Mouse (Mus musculus) 3T3-L1 (cell line): Measurements from ENCODE around the gene Sema3c.
"Not testable (repeated sequence)": the region's sequence is repeated elsewhere in the genome, so short reads cannot be mapped to it uniquely, and the experiment has no call there.

Source experiments
- DNase-seq: peaks from one replicate; pipeline ENCODE4 v3.0.0-alpha.2; 2015; ENCODE audit warnings: low read depth, low spot score

Gene Sema3c

DNA sequence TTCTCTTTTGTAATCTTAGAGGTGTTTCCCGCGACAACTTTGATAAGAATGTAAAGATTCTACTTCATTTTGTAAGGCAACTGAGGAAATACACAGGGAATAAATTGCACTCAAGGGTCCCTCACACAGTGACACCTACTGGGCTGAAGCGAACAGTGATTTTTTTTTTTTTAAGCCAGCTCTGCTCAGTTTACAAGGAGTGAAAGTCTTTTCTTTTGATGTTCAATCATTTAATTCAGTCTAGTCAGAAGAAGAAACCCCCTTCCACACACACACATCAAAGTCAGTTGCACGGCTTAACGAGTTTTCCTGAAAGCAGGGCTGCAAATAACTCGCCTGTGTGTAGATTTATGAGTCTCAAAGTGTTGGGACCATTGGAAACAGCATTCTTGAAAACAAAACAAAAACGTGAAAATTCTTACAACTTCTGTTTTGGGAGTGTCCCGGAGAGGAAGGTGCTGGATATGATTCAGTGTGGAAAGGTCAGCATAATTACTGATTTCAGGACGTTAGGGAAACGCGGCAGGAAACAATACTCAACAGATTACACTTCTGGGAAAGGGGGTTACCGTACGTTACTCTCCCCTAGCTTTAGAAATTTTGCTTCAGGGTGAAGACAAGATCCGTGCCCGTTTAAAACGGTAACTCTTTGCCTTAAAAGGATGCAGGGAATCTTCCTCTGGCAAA lies at the start of gene Sema3c:
TSS of gene Sema3c (plus strand) at position 588 of the 687 bp plus-strand sequence.
- DNase-seq, result peak; percentile 71

DNA sequence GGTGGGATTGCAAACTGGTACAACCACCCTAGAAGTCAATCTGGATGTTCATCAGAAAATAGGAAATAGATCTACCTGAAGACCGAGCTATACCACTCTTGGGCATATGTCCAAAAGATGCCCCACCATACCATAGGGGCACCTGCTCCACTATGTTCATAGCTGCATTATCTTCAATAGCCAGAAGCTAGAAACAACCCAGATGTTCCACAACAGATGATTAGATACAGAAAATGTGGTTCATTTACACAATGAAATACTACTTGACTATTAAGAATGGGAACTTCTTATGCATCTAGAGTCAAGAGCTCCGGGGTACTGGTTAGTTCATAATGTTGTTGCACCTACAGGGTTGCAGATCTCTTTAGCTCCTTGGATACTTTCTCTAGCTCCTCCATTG lies 42.9 kb upstream of the Sema3c start:
- DNase-seq, result not testable (repeated sequence)

DNA sequence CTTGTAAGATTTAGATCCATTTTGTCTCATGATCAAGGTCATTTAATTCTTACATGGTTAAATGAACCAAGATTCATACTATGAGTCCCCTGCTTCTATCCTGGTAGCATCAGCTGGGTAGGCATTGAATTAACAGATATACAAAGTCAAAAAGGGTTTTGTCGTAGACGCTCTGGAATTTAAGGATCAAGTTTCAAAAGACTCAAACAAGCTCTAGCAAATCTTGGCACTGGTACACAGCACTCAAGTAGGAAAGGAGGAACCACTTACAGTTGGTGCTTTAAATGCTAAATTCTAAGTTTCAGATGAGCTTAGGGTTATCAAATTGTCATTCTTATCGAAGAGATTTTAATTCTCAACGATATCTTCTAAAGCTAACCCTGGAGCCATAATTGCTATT lies 30.9 kb upstream of the Sema3c start:
- peak; percentile 18 for DNase-seq

DNA sequence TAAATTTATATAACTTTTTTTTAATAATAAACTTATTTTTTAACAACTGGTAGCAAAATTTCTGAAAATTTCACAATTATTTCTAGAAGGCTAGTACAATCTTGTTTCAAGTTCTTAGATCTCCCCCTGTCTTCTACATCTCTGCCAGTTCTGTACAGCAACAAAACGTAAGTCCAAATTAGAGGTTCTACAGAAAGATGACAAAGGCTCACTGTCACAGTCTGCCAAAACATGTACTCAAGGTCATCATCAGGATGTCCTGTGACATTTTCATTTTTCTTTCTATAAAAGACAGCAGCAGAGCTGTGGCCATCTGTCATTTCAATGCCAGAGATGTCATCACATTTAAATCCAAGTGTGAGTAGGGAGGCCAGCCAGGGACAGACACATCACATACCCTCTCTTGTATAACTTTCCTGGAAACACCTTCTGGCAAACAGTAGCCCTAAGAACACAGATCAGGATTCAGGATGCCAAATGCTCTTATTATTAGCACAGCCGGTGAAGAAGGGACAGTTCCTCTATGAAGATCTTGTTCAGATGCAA lies 29.1 kb upstream of the Sema3c start:
- peak; percentile 30 for DNase-seq

DNA sequence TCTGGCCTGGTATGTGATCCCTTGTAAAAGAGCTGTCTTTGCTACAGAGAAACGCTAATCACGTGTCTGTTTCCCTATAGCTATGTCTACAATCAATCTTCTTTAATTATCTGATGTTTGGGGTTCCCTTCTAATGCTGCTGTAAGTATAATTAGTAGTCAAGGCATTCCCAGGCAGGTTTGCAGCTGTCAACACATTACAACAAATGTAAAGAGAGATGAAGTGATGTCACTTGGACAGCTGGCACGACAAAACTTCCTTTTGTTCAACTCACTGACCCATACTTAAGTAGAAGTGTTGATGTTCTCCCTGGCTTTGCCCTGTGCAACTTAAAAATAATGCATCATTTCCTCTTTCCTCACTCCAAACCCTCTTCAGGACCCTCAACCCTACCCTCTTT lies 22.4 kb upstream of the Sema3c start:
- DNase-seq, result no peak

DNA sequence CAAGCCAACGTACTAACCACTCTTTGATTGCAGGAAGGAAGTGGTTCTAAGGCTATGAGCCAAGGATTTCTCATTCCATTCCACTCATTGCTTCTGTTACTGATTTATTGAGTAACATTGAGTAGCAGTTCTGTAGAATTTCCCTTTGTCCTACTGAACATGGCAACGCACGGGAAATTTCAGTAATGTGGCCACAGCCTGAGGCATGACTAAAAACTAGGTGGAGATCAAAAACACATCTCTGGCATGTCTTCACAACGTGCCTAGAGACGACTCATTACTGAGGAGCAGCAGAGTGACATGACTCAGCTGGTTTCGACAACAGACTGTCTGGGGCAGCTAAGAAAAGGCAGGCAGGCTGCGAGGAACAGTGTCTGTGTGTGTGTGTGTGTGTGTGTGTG lies 18.0 kb upstream of the Sema3c start:
- DNase-seq, result peak; percentile 91

DNA sequence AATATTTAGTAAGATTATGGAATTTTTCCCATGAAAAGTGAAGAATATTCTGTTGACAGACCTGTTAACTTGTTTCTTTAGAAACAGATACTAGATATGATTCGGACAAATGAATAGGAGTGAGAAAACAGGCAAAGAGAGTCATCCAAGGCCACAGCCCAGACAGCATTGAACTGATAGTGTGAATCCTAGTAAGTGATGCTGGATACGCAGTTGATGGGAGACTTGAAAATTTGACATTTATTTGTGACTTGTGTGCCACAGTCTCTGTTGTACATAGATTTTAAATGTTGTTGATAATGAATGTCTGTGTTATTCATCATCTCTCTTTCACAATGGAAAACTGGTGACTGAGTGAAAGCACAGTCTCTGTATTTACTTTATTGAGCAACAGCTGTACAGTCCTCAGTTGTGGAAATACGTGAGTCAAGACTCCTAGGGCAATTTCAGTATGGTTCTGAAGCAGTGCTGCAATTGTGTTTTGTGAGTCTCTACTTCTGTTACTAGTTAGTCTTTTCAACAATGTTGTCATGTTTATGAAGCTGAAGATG lies 17.3 kb upstream of the Sema3c start:
- peak; percentile 53 for DNase-seq

DNA sequence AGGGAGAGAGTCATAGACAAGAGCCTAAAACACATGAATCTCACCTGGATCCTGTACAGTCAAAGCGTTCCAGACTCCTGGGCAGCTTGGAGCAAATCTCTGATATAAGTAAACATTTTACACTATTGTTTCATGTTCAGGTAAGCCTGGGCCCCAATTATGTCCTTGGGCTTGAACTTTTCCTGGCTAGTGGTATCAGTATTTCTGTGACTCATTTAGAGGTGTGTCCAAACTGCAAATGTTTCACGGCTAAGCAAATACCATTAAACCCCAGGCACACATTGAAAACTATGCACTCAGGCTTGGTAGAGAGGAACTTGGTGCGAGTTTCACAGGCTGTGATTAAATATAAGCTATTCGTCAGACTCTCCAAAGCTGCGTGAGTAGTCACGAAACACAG lies 2.5 kb upstream of the Sema3c start:
- DNase-seq, result peak; percentile 66

DNA sequence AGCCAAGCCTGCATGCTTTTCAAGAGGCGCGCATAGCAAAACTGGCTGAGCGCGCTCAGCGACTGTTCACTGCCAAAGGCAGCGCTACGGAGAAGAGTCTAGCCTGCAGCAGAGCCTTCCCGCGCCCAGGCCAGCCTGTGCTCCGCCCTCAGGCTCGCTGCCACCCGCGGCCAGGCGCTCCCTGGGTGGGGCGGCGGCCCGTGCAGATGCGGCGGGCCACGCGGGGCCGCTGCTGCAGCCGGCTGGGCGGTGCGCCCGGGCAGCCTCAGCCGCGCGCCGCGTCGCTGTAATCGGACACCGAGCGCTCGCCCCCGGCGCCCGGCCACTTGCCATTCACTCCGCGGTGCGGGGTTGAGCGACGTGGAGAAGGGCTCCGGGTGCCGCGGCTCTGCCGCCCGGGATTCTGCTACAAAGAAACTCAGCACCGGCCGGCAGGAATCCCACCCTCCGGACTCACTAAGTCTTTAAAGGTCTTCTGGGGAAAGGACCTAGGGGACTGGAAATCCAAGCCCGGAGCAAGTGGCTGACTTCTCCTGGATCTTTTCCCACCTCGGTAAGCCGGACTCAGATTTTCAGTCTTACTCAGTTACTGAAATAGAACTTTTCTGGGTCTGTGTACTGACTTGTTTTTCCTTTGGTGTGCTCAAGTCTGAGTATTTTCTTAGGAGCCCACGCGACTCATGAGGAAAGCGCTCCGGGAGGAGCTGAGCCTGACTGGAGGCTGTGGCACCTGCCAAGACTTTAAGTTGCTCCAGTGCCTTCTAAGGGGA lies 517 bp downstream of the Sema3c start:
- peak; percentile 73 for DNase-seq

DNA sequence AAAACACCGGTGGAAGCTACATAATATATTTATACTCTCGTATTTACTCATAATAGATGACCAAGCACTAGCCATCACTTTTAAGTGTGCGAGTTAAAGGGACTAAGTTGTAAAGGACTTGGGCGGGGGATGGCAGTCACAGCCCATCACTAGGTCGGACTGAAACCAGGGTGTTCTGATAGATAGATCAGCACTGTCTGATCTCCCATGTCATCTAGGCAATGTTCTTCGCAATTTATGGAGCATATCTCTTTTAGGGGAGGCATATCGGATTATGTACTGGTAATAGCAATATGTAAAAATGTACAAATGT lies 1.1 kb downstream of the Sema3c start:
- no peak for DNase-seq

DNA sequence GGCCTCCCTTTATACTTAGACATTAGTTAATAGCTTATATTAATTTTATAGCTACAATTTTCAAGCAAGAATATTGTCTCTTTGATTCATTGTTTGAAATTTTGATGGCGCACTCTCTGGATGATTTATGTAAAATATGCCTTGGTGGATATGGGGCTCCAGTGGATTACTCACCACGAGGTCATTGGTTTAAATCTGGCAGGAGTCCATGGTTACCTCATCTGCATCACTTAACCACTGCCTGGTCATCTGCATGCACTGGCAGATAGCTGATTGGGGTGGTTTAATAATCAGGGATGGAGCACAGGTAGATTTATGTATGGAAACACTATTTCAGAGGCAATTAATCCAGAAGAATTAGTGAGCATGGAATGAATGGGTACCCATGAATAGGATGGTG lies 2.0 kb downstream of the Sema3c start:
- peak; percentile 85 for DNase-seq

DNA sequence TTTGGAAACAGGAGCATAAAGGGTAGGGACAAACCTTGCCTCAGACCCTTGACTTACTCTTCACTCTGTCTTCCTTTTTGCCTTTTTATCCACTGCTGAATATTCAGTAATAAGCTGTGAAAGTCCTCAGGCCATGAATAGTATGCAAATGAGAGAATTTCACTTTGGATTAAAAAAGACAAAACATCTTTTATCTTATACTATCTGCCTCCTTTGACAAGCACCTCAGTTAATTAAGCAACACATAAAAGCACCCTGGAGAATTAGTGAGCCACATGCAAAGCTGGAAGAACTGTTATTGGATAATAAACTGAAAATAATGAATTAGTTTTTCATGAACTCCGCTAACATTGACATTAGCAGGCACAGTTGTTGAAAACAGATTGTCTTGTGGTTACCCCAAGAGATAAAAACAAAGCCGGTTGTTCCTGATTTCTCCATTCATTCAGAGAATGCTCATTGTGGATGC lies 8.0 kb downstream of the Sema3c start:
- DNase-seq, result no peak

DNA sequence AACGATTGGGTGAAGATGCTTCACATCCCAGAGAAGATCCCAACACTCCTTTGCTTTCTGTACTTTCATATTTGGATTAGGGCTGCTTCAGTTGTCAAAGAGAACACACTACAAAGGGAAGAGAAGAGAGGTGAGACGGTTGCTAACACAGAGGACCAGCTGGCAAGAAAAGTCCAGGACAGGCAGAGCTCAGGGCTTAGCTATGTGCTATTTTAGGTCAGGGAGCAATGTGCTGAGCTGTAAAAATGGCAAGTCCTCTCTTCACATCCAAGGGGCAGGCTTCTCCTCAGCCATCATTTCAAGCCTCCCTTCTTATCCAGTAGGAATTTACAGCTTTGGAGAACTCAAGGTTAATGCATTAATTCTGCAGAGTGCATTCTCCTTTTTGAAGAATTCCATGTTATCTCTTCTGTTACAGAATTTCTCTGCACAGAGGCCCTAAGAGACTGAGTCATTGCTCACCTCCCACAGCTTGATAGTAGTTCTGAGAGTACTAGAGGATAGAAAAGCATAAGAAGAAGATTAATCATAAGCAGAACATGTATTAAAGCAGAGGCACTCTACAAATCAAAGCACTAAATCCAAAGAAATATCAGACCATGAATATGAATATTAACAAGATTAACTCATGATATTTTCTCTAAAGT lies 10.3 kb downstream of the Sema3c start:
- peak; percentile 6 for DNase-seq

DNA sequence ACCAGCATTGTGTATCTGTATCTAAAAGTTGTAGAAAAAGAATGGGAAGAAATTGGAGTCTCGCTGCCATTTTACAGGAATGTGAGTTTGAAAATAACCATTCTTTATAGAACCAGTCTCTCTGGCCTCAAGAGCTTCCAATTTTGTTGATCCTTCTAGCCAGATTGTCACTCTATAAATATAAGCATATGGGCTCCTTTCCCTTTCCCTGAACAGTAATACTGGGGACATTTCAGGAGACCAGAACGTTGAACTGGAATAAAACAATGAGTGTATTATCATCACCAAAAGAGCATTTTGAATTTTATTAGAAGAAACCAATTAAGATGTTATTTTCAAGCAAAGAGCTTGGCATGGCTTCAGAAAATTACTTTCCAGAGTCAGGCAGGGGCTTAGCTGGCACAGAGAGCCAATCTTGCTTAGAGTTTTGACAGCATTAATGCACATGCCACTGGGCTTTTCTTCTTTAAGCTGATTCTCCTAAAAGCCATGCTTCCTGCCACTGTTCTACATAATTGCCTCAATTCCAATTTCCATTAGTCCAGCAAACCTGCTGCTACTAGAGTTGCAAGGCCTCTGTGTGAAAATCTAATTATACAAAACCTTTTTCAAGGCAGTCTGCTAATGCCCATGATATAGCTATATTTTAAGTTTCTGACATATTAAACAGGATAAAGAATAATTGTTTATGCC lies 12.6 kb downstream of the Sema3c start:
- no peak for DNase-seq

DNA sequence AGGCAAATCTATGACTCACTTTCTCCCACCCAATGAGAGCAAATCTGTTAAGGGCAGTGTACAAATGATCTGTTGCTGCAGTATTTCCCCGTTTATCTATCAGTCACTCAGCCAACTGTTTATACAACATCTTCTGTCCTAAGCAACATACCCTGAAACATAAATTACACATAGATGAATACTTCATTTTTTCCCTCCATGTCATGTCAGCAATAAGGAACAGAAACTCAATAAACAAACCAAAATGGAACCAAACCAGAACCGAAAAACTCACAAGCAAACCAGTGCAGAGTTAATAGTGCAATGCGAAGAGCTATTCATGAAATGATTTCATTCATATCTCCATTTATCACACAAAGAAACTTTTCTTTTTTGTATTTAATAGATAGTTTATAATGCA lies 17.8 kb downstream of the Sema3c start:
- no peak for DNase-seq

DNA sequence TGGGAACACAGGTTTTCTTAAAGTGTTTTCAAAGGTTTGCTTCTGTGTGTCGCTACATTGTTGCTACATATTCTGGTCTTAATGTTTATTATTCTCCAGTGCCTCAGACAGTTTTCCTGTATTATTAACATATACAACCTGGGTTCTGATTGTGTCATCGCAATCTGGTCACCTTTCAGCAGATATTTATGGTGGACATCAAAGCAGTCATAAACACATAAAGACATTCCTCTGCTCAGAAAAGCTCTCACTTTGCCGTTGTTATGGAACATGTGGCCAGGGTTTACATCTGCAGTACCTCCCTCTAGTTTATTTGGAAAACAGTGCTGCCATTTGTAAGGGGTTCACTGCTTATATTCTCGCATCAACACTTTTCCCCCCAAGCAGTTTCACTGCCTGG lies 27.6 kb downstream of the Sema3c start:
- no peak for DNase-seq

DNA sequence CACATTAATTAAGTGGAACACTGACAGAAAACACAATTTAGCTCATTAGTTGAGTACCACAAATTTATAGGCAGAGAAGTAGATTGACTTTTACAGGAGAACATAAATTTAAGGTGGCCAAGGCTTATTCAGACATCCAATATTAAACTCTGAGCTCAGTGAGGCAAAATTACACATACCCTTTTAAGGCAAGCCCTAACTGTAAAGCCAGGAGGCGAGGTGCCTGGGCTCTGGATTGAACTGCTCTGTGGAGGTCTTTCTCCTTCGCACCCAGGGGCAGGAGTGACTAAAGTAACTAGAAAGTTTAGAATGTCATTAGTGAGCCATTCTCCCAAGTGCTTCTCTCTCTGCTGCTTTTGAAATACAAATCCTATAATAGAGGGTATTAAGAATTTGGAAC lies 46.5 kb downstream of the Sema3c start:
- no peak for DNase-seq

DNA sequence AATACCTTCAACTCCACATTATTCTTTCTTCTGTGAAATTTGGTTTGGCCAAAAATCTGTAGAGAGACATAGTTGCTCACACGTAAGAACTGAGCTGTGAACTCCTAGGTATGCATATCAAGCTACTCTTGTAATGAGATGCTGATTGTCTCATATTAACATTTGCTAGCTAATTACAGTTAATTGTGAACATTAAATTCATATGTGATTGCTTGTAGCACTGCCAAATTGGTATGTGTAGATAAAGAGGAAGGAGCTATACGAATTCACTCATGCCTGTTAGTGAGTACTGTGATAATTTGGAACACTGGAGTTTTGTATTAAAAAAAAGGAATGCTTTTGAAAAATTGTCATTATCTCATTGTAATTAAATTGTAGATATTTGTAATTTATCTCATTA lies 48.5 kb downstream of the Sema3c start:
- DNase-seq, result no peak

DNA sequence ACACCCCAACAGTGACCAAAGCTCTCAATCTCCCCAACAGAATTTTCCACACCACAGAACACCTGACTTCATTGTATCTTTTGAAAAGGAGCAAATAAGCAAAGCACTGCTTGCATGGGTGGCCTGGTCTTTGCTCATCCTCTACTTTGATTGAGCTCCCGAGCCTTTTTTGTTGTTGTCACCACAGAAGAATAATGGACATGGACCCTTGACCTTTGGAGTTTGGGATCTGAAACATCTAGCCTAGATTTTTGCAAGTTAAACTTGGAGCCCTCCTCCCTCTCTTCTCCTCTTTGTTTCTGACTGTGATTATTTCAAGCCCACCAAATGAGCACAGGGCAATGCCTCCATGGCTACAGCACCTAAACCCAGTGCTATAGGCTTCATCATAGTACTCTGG lies 54.5 kb downstream of the Sema3c start:
- no peak for DNase-seq

DNA sequence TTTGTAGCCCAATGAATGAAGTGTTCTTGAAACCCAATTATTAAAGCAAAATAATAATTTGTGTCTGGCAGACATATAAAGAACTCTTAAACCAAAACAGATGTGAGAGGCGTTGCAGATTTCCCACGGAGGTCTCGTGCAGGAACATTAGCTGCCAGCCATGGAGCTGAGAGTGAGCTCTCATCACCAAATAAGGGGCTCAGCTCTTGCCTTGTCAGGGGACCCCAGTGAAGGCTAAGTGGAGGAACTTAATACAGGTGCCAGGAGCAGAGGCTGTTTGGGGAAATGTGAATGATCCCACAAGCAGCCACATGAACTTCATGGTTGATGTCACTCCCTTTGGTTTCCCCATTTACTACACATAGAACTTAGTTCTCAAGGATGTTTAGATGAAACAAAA lies 55.5 kb downstream of the Sema3c start:
- DNase-seq, result no peak

DNA sequence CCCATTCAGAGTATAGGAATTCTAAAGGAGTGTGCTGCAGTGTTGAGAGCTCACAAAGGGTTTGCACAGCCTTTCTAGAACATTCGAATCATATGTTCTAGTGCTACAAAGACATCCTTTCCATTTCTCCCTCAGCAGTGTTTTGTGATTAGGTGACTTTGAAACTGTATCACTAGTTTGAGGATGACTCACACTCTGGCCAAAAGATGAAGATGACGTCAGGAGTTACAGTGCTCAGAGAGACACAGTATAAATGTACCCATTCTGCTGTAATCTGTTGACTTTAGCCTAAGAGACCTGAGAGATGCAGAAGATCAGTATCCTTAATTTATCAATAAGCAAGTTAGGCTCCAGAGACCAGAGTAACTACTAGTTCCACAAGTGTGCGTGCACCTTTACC lies 65.4 kb downstream of the Sema3c start:
- DNase-seq, result peak; percentile 60
